ENCODE assay signal across 31 mouse cellular contexts in genomic region chr6:92821606-92822005, GRCm38 (mm10). TPM values are rescaled to one million over a fixed set of nuclear protein-coding genes. Genes with fewer than 3 reads are reported as not detected.
"Had no signal": no experiment of that assay in that cellular context is flagged by ENCODE, and none has a peak within 500 bp of the region (broad histone marks: within the 10 kb centered on the region; RNA-seq: fewer than 3 reads in every experiment).

No protein-coding gene starts in this region.

- ATAC-seq: inflammation-experienced regulatory T-cells, adult 6 months; intestine, embryonic 15.5 days; intestine, postnatal 0 days; liver, postnatal 0 days had no signal

- H3K27me3 ChIP-seq: heart, embryonic 13.5 days; heart, embryonic 15.5 days; intestine, embryonic 15.5 days; kidney, embryonic 15.5 days; limb, embryonic 12.5 days; liver, embryonic 13.5 days; liver, embryonic 15.5 days had no signal

- H3K9ac ChIP-seq: heart, embryonic 13.5 days; heart, embryonic 15.5 days; hindbrain, embryonic 13.5 days; hindbrain, embryonic 15.5 days; intestine, embryonic 15.5 days; kidney, embryonic 15.5 days; limb, embryonic 12.5 days; liver, embryonic 13.5 days; liver, embryonic 15.5 days; liver, postnatal 0 days had no signal

- H3K4me3 ChIP-seq: heart, adult 2 months; heart, embryonic 13.5 days; heart, embryonic 15.5 days; hindbrain, embryonic 13.5 days; hindbrain, embryonic 15.5 days; intestine, embryonic 15.5 days; kidney, embryonic 15.5 days; layer of hippocampus, adult 2 months; left cerebral cortex, adult 2 months; limb, embryonic 10.5 days; limb, embryonic 12.5 days; liver, embryonic 13.5 days; liver, embryonic 15.5 days had no signal

- DNase-seq: gastrocnemius, postnatal 14 days; gastrocnemius, postnatal 36 days; heart, adult 2 months; heart, postnatal 4 days; kidney, adult 18-20 months; kidney, adult 8-10 months; kidney, postnatal 10 days; kidney, postnatal 25 days; kidney, postnatal 4 days; liver; liver, embryonic 13.5 days; liver, postnatal 0 days had no signal

- H3K9me3 ChIP-seq: heart, embryonic 13.5 days; heart, embryonic 15.5 days; hindbrain, embryonic 13.5 days; hindbrain, embryonic 15.5 days; intestine, embryonic 15.5 days; kidney, embryonic 15.5 days; limb, embryonic 10.5 days; limb, embryonic 12.5 days; liver, embryonic 13.5 days; liver, embryonic 15.5 days had no signal

- H3K4me1 ChIP-seq: intestine, embryonic 15.5 days; liver, embryonic 15.5 days had no signal

- H3K36me3 ChIP-seq: heart, embryonic 15.5 days; hindbrain, embryonic 13.5 days; hindbrain, embryonic 15.5 days; intestine, embryonic 15.5 days; limb, embryonic 10.5 days; limb, embryonic 12.5 days; liver, embryonic 13.5 days; liver, embryonic 15.5 days had no signal

- H3K4me2 ChIP-seq: heart, embryonic 11.5 days; heart, embryonic 13.5 days; heart, embryonic 15.5 days; hindbrain, embryonic 13.5 days; hindbrain, embryonic 15.5 days; intestine, embryonic 15.5 days; kidney, embryonic 15.5 days; limb, embryonic 12.5 days; liver, embryonic 11.5 days; liver, embryonic 13.5 days; liver, embryonic 15.5 days had no signal

- H3K27ac ChIP-seq: heart, adult 2 months; heart, embryonic 13.5 days; heart, embryonic 15.5 days; hindbrain, embryonic 13.5 days; hindbrain, embryonic 15.5 days; intestine, embryonic 15.5 days; kidney, embryonic 15.5 days; layer of hippocampus, adult 2 months; left cerebral cortex, adult 2 months; limb, embryonic 10.5 days; limb, embryonic 12.5 days; liver, embryonic 13.5 days; liver, embryonic 15.5 days had no signal

RNA-seq across cellular contexts. Expression of gene A730049H05Rik, which starts 5.3 kb away (rescaled TPM):
- total RNA-seq: gastrocnemius, postnatal 14 days; left cerebral cortex, postnatal 10 days; left cerebral cortex, postnatal 36 days had no signal
- polyA plus RNA-seq: heart, adult 2 months; liver, embryonic 15.5 days; liver, postnatal 0 days had no signal

RNA-seq across cellular contexts. Expression of gene Gm15737, which starts 47.6 kb away (rescaled TPM):
- total RNA-seq: layer of hippocampus, adult 2 months; layer of hippocampus, postnatal 10 days; layer of hippocampus, postnatal 25 days; left cerebral cortex, adult 2 months; left cerebral cortex, postnatal 10 days; left cerebral cortex, postnatal 36 days had no signal
- polyA plus RNA-seq: hindbrain, embryonic 13.5 days; hindbrain, embryonic 15.5 days; inflammation-experienced regulatory T-cells, adult 6 months; limb, embryonic 10.5 days; liver, embryonic 11.5 days; liver, embryonic 13.5 days; liver, embryonic 15.5 days; liver, postnatal 0 days had no signal
